Mouse (Mus musculus): ENCODE results near the gene Zfp626. TPM values are rescaled to one million over a fixed set of nuclear protein-coding genes. Genes with fewer than 3 reads are reported as not detected.
"Not testable (repeated sequence)": the region's sequence is repeated elsewhere in the genome, so short reads cannot be mapped to it uniquely, and the experiment has no call there.

Zfp626 gene
- total RNA-seq, 2 experiments from 2014 or later, result 7.6 to 8.7 TPM

GRCm38 (mm10) chr7:27834131-27834530, 27.1 kb downstream of the Zfp626 start:
- Histone ChIP-seq H3K4me3 (no peak overlapping the region), H3K27ac (no peak overlapping the region)
- DNase-seq (ENCODE audit: low spot score in 2 of 2), result no peak
- TF ChIP-seq CTCF (conservative IDR thresholded peaks at IDR 0.05), result no peak

GRCm38 (mm10) chr7:27837896-27838295, 30.9 kb downstream of the Zfp626 start:
- TF ChIP-seq CTCF (conservative IDR thresholded peaks at IDR 0.05), result no peak
- Histone ChIP-seq H3K27ac (peak overlapping the region; percentile 90), H3K4me3 (peak overlapping the region; percentile 79)
- DNase-seq (ENCODE audit: low spot score in 2 of 2), result no peak

DNA sequence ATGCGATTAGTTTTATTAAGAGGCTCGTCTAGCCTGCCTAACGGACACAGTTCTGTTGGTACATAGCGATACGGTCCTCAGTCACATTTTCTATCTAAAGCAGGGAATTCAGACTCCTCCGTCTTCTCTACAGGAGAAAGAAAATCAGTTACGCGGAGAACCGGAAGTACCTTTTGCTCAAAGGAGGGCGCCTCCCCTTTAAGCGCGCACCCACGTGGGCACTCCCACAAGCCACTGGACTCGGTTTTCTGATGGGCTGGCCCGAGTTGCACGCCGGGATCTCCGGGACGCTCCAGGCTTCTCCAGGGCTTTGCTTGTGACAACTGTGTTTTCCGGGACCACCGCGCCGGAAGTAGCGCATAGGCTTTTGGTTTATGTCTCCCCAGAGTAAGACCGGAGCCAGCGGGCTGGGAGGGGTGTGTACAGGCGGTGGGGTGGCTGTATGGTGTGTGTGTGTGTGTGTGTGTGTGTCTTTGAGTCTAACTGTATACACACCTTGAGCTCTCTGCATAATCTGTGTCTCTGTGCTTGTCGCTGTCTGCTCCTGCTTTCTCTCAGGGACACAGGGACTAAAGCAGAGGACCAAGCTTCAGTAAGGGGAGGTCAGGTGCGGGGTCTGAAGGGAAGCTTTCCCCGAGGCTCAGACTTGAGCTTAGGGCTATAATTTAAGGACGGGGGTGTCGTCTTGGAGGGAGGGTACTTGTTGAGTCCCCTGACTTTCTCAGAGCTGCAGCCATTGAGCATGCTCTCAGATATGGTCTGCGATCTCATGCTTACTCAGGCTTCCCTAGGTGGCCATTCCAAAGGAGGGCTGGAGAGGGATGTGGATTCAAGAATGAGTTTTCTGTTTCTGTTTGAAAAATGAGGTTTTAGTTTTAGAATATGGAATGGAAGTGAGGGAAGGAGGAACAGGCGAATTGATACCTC, 31.6 kb downstream of the Zfp626 start, which contains the start of gene Zfp59:
Gene Zfp59, plus strand, starts transcription at position 285 of the 927 bp plus-strand sequence.
- DNase-seq (ENCODE audit: low spot score in 2 of 2), result peak; percentile 84 to 93
- H3K27ac ChIP-seq, result peak within 1 kb of the TSS; percentile 90
- peak within 1 kb of the TSS; percentile 79 for H3K4me3 ChIP-seq
- TF ChIP-seq CTCF (conservative IDR thresholded peaks at IDR 0.05), result no peak

GRCm38 (mm10) chr7:27839596-27839995, 32.6 kb downstream of the Zfp626 start:
- TF ChIP-seq CTCF (conservative IDR thresholded peaks at IDR 0.05), result no peak
- Histone ChIP-seq H3K27ac (no peak overlapping the region), H3K4me3 (no peak overlapping the region)
- DNase-seq (ENCODE audit: low spot score in 2 of 2), result no peak

- DNase-seq (ENCODE audit: low spot score in 2 of 2), result no peak
- no peak for TF ChIP-seq CTCF (conservative IDR thresholded peaks at IDR 0.05)
- no peak overlapping the region for H3K4me3 ChIP-seq
- no peak overlapping the region for H3K27ac ChIP-seq
Measured at GRCm38 (mm10) chr7:27840104-27840503, 33.1 kb downstream of the Zfp626 start.

DNA sequence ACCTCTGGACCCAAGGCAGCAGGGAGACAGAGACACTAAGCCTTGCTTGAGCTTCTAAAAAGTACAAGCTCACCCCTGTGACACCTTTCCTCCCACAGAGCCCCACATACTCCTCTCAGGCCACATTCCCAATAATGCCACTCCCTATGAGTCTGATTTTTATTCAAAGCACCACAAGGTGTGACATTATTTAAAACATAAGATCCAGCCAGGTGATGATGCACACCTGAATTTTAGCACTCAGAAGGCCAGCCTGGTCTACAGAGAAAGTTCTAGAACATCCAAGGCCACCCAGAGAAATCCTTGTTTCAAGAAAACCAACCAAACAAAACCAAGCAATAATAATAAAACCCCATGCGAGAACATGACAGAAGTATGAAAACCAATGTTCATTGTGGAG, 50.2 kb downstream of the Zfp626 start, which contains the start of gene Zfp607a:
Gene Zfp607a, plus strand, starts transcription at position 301 of the 400 bp plus-strand sequence.
- H3K27ac ChIP-seq, result no peak within 1 kb of the TSS
- no peak for DNase-seq (ENCODE audit: low spot score in 2 of 2)
- H3K4me3 ChIP-seq, result no peak within 1 kb of the TSS
- no peak for TF ChIP-seq CTCF (conservative IDR thresholded peaks at IDR 0.05)

DNA sequence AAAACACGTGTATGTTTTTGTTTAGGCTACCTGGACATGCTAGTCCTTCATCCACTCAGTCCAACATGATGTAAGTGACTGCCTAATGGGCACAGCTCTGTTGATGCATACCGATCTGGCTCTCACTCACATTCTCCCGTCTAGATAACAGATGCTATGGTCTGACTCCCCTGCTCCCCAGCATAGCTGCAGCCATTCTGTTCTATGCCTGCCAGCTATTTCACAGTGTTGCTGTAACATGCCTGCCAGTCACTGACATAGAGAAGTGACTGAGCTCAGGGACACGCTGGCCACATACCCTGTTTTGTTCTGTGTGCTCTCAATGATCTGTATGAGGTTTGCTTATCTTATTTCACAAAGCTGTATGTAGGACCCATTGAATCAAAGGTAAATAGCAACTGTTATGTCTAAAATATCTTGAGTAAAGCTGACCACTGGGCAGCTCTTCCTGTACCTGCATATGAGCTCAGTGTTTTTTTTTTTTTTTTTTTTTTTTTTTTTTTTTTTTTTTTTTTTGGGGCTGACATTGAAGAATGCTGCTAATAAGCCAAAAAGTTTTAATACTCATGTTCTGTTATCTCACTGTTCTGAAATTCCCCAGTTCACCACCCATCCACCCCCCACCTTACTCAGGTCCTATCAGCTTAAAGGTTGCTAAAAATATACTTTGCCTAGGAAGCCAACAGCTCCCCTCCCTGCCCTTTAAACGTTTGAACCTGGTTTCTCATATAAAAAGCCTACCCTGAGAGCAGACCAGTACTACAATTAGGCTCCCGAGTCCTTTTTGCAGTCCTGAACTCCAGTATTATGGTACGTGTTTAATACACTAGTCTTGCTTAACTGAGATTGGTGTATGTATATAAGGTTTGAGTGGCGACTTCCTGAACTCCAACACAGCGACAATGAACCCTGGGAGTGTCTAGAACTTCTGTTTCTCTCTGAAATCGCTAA, 52.6 kb downstream of the Zfp626 start:
- peak overlapping the region; percentile 74 for H3K4me3 ChIP-seq
- no peak for DNase-seq (ENCODE audit: low spot score in 2 of 2)
- H3K27ac ChIP-seq, result peak overlapping the region; percentile 75
- no peak for TF ChIP-seq CTCF (conservative IDR thresholded peaks at IDR 0.05)

DNA sequence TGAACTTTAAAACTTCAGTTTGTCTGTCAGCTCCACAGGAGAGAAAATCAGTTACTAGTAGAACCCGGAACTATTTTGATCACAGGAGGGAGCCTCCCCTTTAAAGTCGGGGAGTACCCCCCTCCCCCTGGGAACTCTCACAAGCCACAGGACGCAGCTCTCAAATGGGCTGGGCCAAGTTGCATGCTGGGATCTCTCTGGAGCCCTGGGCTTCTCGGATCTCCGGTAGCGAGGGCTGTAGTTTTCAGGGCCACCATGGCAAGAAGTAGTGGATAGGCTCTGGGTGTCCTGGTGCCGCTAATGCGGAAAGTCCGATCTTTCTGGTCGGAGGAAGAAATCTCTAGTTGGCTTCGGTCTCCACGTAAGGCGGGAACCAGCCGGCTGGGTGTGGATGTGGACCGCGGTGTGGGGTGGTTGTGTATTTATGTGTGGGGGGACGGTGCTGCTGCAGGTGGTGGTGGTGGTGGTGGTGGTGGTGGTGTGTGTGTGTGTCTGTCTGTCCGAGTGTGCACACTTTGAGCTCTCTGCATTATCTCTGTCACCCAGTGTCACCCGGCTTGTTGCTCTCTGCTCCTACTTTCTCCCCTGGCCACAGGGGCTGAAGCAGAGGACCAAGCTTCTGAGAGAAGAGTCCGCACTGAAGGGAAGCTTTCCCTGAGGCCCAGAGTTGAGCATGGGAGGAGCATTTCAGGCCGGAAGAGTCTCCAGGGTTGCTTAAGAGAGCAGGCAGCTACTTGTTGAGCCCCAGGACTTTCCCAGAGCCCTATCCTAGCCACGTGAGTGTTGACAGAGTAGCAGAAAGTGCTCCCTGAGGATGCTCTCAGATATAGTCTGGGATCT, 53.6 kb downstream of the Zfp626 start:
- peak overlapping the region; percentile 74 for H3K4me3 ChIP-seq
- H3K27ac ChIP-seq, result peak overlapping the region; percentile 75
- no peak for TF ChIP-seq CTCF (conservative IDR thresholded peaks at IDR 0.05)
- peak; percentile 43 to 60 for DNase-seq (ENCODE audit: low spot score in 2 of 2)

DNA sequence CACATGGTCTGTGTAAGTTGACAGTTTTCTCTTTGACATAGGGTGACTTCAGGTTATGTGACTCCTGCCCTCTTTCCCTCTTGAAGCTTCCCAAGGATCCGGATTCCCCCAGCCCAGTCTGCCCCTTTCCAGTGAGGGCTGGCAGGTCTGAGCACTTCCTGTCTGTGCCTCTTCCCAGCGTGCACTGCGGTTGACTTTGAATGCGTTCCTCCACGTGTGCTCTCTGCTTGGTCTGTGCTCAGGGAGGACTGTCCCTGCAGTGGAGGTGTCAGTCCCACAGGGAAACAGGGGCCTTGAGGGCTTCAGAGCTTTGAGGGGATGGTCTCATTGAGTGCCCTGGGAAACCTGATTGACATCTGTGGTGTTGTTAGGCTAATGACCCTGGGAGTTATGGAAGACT, 55.6 kb downstream of the Zfp626 start:
- not testable (repeated sequence) for DNase-seq (ENCODE audit: low spot score in 2 of 2); H3K27ac ChIP-seq; H3K4me3 ChIP-seq

Other genes starting within 250 kb of the Zfp626 start
- gene Akt2, start 215.6 kb upstream of the Zfp626 start, total RNA-seq (2021), result 10 to 100 TPM; 87.0 to 99.1 TPM
- 10 to 100 TPM; 42.6 to 47.5 TPM for gene Ttc9b, start 153.3 kb upstream of the Zfp626 start, total RNA-seq (2021)
- gene Map3k10, start 132.6 kb upstream of the Zfp626 start, total RNA-seq (2021), result 100 to 1,000 TPM; 180 TPM
- gene Zfp607b, start 117.9 kb upstream of the Zfp626 start, total RNA-seq (2021), result 10 to 100 TPM in 1 of 2 experiments, 1 to 10 TPM in 1; 10.0 TPM
- 10 to 100 TPM; 37.5 to 38.6 TPM for gene Zfp60, start 75.8 kb upstream of the Zfp626 start, total RNA-seq (2021)
- 1 to 10 TPM; 4.0 to 4.4 TPM for gene Zfp59, start 31.4 kb downstream of the Zfp626 start, total RNA-seq (2021)
- gene Zfp607a, start 50.3 kb downstream of the Zfp626 start, total RNA-seq (2021), result 1 to 10 TPM; 2.6 to 2.9 TPM
- 10 to 100 TPM; 15.2 to 18.7 TPM for gene Zfp974, start 122.3 kb downstream of the Zfp626 start, total RNA-seq (2021)
- gene Zfp780b, start 172.0 kb downstream of the Zfp626 start, total RNA-seq (2021), result 10 to 100 TPM; 19.3 to 21.8 TPM
- gene Zfp850, start 206.9 kb downstream of the Zfp626 start, total RNA-seq (2021), result 1 to 10 TPM; 6.1 to 6.9 TPM
- gene Psmc4, start 242.9 kb downstream of the Zfp626 start, total RNA-seq (2021), result 100 to 1,000 TPM; 132 to 133 TPM